Mouse (Mus musculus) limb, embryonic 13.5 days (tissue): Measurements from ENCODE around the gene Sub1. TPM values are rescaled to one million over a fixed set of nuclear protein-coding genes. Genes with fewer than 3 reads are reported as not detected.

Experiments used
- ATAC-seq: fragments of 200-750 bp; cut with Nextera tagmentation; 2 replicates; pipeline ENCODE4 v1.8.0; 2017; ENCODE audit warnings: low read depth, moderate number of reproducible peaks, moderate TSS enrichment; ENCODE audit not compliant: low FRiP score
- H3K27ac ChIP-seq: fragments of 300-500 bp; sonication (generic); 2 replicates; pipeline ENCODE4 v1.5.1; 2015; ENCODE audit warnings: inconsistent platforms, mild to moderate bottlenecking, moderate library complexity
- H3K27me3 ChIP-seq: fragments of 300-500 bp; sonication (generic); 2 replicates; pipeline ENCODE4 v1.6.1; 2015; ENCODE audit warnings: mild to moderate bottlenecking, inconsistent platforms
- H3K36me3 ChIP-seq: fragments of 300-500 bp; sonication (generic); 2 replicates; pipeline ENCODE4 v1.6.1; 2015; ENCODE audit warnings: inconsistent platforms, mild to moderate bottlenecking, moderate library complexity
- H3K4me1 ChIP-seq: fragments of 300-500 bp; sonication (generic); 2 replicates; pipeline ENCODE4 v1.6.1; 2015; ENCODE audit warnings: inconsistent platforms
- H3K4me2 ChIP-seq: fragments of 300-500 bp; sonication (generic); replicated peaks from 2 replicates; pipeline ENCODE4 v1.6.1; 2015; ENCODE audit warnings: inconsistent platforms, mild to moderate bottlenecking, moderate library complexity
- H3K4me3 ChIP-seq: fragments of 300-500 bp; sonication (generic); 2 replicates; pipeline ENCODE4 v1.5.1; 2015; ENCODE audit warnings: moderate library complexity, mild to moderate bottlenecking, inconsistent platforms
- H3K9ac ChIP-seq: fragments of 300-500 bp; sonication (generic); 2 replicates; pipeline ENCODE4 v1.6.1; 2015; ENCODE audit warnings: mild to moderate bottlenecking, inconsistent platforms
- H3K9me3 ChIP-seq: fragments of 300-500 bp; sonication (generic); 2 replicates; pipeline ENCODE4 v1.6.1; 2016; ENCODE audit warnings: inconsistent platforms
- WGBS: fragments of 180-500 bp; shearing (Covaris S2); methylation state at CpG from one replicate; pipeline ENCODE4 v1.1.7; 2015; 5-methylcytosine and 5-hydroxymethylcytosine counted together
- polyA plus RNA-seq: library from polyadenylated mRNA; unstranded; fragments of >200 nt; fragmentation: Nextera tagmentation; extraction: Ambion mirVana; gene quantifications from 2 replicates; pipeline ENCODE4 v1.2.1, GENCODE M21; 2015

Sub1 gene
- polyA plus RNA-seq, 1 experiment from 2014 or later, result 859 TPM

DNA sequence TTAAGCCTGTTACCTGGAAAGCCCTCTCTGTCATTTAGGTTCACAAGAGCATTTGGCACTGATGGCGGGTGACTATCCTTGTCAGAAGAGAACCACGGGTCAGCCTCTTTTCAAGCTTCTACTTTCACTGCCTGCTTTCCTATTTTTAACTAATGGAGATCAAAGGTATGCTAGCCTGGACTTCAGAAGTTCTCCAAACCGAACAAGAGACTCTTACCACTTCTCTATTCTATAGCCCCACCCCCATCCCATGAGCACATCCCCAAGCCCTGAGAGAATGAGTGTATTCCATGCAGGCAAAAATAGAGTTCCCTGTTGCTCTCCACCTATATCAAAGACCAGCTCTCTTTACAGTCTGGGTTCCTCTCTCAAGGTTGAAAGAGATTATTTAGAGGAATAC lies 31.0 kb upstream of the Sub1 start:
- H3K9ac ChIP-seq, result no peak overlapping the region
- H3K4me2 ChIP-seq, result no peak overlapping the region
- H3K4me3 ChIP-seq, result no peak overlapping the region
- H3K9me3 ChIP-seq, result no peaks in the 10 kb centered on the region
- ATAC-seq, result no peak
- 74% methylated on average over 3 of the region's 3 CpGs for WGBS
- no peaks in the 10 kb centered on the region for H3K27me3 ChIP-seq
- H3K36me3 ChIP-seq, result no peaks in the 10 kb centered on the region
- no peak overlapping the region for H3K27ac ChIP-seq
- H3K4me1 ChIP-seq, result peaks cover 10% of the 10 kb centered on the region

DNA sequence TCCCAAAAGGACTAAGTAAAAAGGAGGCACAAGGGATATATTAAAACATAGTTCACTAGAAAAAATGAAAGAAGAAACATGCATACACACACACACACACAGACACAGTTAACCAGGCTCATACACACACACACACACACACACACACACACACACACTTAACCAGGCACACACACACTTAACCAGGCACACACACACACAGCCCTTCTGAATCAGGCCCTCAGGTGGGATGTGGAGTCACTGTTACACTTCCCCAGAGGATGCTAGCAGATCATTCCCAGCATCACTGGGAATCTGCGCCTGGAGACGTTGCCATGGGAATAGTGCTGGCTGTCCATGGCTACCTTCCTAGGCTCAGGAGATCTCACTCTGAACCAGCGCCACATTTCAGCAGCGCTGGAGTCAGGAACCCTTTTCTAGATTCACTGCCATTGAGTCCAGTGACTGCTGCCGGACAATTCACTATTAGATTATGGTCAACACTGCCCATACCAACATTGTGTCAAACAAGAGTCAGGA lies 30.2 kb upstream of the Sub1 start:
- H3K9me3 ChIP-seq, result no peaks in the 10 kb centered on the region

DNA sequence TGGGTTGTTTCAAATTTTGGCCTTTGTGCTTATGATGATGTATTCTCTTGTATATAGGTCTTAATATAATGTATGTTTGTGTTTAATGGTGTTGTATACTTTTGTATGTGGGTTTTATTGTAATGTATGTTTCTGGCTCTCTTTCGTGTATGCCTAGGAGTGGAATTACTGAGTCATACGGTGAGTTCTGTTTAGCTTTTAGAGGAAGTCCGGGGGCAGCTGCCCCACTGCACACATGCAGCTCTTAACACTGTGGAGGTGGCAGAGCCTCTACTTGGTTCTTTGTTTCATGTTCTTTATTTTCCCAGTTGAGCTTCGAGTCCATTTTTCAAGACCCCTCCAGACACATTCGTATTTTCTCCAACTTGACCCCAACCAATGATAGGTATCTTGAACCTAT lies 29.2 kb upstream of the Sub1 start:
- no peak overlapping the region for H3K27ac ChIP-seq
- H3K27me3 ChIP-seq, result no peaks in the 10 kb centered on the region
- no peak overlapping the region for H3K9ac ChIP-seq
- no peak for ATAC-seq
- H3K36me3 ChIP-seq, result no peaks in the 10 kb centered on the region
- H3K4me1 ChIP-seq, result peaks cover 10% of the 10 kb centered on the region
- H3K9me3 ChIP-seq, result no peaks in the 10 kb centered on the region
- H3K4me3 ChIP-seq, result no peak overlapping the region
- H3K4me2 ChIP-seq, result no peak overlapping the region
- 84% methylated on average over 5 of the region's 5 CpGs for WGBS

More for the DNA sequence above, 30.2 kb upstream of the Sub1 start:
- Histone ChIP-seq H3K36me3 (no peaks in the 10 kb centered on the region), H3K9ac (no peak overlapping the region), H3K4me2 (no peak overlapping the region), H3K27ac (no peak overlapping the region), H3K27me3 (no peaks in the 10 kb centered on the region), H3K4me1 (peaks cover 10% of the 10 kb centered on the region), H3K4me3 (no peak overlapping the region)
- ATAC-seq, result no peak
- 85% methylated on average over 5 of the region's 5 CpGs for WGBS

DNA sequence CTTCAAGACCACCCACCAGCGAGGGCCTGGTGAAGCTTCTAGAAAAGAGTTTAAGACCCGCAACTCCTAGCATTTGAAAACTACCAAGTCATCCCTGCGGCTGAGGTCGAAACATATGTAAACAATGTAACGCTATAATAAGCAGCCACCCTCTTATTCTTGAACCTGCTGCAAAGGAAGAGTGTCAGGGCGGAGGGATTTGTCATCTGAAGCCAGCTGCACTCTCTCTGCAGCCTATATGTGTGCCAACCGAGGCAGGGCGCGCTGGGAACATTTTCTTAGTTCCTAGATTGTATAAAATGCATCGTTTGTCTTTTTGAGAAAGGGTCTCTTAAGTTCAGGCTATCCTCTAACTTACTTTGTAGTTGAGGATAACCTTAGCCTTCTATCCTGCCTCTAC lies 28.6 kb upstream of the Sub1 start:
- peaks cover 10% of the 10 kb centered on the region for H3K4me1 ChIP-seq
- H3K36me3 ChIP-seq, result no peaks in the 10 kb centered on the region
- 81% methylated on average over 10 of the region's 10 CpGs for WGBS
- ATAC-seq, result no peak
- H3K4me2 ChIP-seq, result no peak overlapping the region
- H3K4me3 ChIP-seq, result no peak overlapping the region
- H3K27me3 ChIP-seq, result no peaks in the 10 kb centered on the region
- no peaks in the 10 kb centered on the region for H3K9me3 ChIP-seq
- H3K9ac ChIP-seq, result no peak overlapping the region
- no peak overlapping the region for H3K27ac ChIP-seq

DNA sequence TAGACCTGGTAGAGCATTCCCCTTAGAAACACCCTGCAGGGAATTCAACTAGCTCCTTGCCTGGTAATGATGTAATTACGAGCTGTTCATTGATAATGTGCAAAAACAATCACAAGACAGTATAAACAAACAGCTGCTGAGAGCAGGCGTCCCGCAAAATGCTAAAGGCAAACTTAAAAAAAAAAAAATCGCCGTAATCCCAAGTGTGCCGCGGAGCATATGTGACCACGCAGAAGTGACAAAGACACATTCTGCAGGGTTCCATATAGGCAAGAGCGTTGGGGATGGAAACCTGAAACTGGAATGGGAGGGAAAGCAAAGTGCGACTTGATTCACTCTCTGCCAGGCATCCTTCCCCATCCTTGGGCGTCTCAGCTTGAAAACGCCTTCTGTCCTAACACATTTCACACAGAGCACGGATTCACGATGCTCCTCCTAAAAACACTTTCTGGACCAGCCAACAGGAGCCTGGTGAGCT lies 28.0 kb upstream of the Sub1 start:
- Histone ChIP-seq H3K4me2 (peak overlapping the region; percentile 31), H3K9ac (no peak overlapping the region), H3K36me3 (no peaks in the 10 kb centered on the region), H3K4me1 (peaks cover 10% of the 10 kb centered on the region), H3K27ac (no peak overlapping the region), H3K27me3 (no peaks in the 10 kb centered on the region), H3K9me3 (no peaks in the 10 kb centered on the region), H3K4me3 (no peak overlapping the region)
- ATAC-seq, result no peak
- 41% methylated on average over 14 of the region's 14 CpGs for WGBS

DNA sequence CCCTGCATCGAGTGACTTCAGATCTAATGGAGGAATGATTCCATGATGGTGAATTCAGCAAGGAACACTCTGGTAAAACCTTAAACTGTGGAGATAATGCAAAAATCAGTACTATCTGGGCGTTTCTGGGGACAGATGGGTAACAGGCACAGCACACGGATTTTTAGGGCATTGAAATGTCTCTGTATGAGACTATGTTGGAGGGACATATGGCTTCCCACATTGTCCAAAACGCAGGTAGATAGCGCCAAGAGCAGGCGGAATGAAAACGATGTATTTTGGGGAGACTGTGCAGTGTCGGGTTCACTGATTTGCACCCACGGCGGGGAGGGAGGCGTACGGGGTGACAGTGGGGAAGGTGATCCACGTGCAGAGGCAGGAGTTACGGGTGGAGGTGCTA lies 22.7 kb upstream of the Sub1 start:
- H3K4me2 ChIP-seq, result no peak overlapping the region
- peaks cover 26% of the 10 kb centered on the region for H3K4me1 ChIP-seq
- no peak for ATAC-seq
- H3K9ac ChIP-seq, result no peak overlapping the region
- H3K9me3 ChIP-seq, result no peaks in the 10 kb centered on the region
- no peak overlapping the region for H3K4me3 ChIP-seq
- no peaks in the 10 kb centered on the region for H3K36me3 ChIP-seq
- H3K27me3 ChIP-seq, result no peaks in the 10 kb centered on the region
- 92% methylated on average over 14 of the region's 14 CpGs for WGBS
- no peak overlapping the region for H3K27ac ChIP-seq

DNA sequence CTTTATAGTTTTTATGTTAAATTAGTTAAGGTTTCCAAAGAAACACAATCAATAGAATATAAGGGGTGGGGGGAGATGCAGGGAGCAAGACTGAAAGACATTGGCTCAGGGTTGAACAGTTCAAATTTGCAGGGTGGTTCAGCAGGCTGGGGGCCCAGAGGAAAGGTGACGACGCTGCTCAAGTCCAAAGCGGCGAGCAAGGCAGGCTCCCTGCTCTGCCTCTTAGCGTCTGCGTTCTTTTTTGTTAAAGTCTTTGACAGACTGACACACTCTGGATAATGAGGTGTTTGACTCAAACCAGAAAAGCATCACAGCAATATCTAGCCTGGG lies 21.6 kb upstream of the Sub1 start:
- no peaks in the 10 kb centered on the region for H3K27me3 ChIP-seq
- 35% methylated on average over 6 of the region's 6 CpGs for WGBS
- H3K4me2 ChIP-seq, result peak overlapping the region; percentile 52
- H3K27ac ChIP-seq, result peak overlapping the region; percentile 15; the same call in 1 of the 2 replicates
- peaks cover 23% of the 10 kb centered on the region for H3K4me1 ChIP-seq
- H3K9me3 ChIP-seq, result no peaks in the 10 kb centered on the region
- ATAC-seq, result peak; percentile 83
- no peak overlapping the region for H3K9ac ChIP-seq
- no peaks in the 10 kb centered on the region for H3K36me3 ChIP-seq
- H3K4me3 ChIP-seq, result no peak overlapping the region

DNA sequence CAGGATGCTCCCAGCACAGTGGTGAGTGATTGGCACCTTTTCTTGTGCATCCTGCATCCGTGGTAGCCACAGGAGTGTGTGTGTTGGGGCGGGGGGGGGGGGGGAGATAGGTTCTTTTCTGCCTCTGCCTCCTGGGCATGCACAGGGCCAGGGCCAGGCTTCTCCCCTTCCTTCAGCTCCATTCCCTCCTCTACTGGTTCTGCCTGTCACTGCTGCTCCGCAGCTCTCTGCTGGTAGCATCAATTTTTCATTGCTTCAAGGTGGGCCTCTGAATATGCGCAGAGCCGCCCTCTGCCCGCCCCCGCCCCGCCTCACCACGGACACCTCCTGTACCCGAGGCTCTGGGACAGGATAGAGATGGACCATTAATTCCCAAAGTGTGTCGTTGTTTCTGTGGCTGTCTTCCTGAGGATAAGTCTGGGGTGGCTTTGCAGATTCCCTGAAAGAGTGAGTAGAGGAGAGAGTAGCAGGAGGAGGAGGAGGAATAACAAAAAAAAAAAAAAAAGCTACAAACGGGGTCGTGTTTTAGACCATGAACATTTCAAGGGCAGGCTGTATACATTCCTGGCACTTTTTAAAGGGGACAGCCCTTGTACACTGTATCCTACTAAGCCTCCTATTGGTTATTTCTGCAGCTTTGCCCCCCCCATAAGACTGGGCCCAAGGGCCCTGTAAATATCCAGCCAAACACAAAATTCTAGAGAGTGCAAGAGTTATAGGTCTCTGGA lies 21.1 kb upstream of the Sub1 start:
- no peaks in the 10 kb centered on the region for H3K9me3 ChIP-seq
- H3K36me3 ChIP-seq, result no peaks in the 10 kb centered on the region
- peaks cover 23% of the 10 kb centered on the region for H3K4me1 ChIP-seq
- peak; percentile 93 for ATAC-seq
- 23% methylated on average over 13 of the region's 13 CpGs for whole genome bisulfite sequencing
- peak overlapping the region; percentile 3; the same call in 1 of the 2 replicates for H3K27ac ChIP-seq
- peak overlapping the region; percentile 4; the same call in 1 of the 2 replicates for H3K4me3 ChIP-seq
- no peak overlapping the region for H3K9ac ChIP-seq
- H3K27me3 ChIP-seq, result no peaks in the 10 kb centered on the region
- H3K4me2 ChIP-seq, result peak overlapping the region; percentile 52

DNA sequence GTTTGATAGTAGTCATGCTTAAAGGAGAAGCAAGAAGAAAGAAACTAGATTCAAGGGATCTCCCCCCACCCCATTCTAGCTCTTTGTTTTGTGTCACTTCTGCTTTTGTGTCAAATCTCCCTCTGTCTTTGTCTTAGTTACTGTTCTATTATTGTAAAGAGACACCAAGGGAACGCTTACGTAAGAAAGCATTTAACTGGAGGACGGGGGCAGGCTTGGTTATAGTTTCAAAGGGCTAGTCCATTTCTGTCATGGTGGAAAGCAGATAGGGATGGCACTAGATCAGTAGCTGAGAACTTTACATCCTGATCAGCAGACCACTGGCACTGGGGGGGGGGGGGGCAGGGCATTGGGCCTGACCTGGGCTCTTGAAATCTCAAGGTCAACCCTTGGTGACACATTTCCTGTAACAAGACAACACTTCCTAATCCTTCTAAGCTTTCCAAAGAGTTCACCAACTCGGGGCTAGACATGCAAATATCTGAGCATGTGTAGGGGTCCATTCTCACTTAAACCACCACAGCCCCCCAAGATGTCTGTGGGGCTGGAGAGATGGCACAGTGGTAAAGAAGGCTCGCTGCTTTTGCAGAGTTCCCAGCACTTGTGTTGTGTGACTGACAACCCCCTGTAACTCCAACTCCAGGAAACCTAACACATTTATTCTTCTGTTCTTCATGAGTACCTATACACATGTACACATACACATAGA lies 17.6 kb upstream of the Sub1 start:
- Histone ChIP-seq H3K27me3 (peaks cover 5% of the 10 kb centered on the region; the same call in 1 of the 2 replicates), H3K27ac (no peak overlapping the region), H3K4me2 (no peak overlapping the region), H3K4me1 (peaks cover 26% of the 10 kb centered on the region), H3K36me3 (no peaks in the 10 kb centered on the region), H3K9ac (no peak overlapping the region), H3K9me3 (no peaks in the 10 kb centered on the region), H3K4me3 (no peak overlapping the region)
- ATAC-seq, result no peak
- 80% methylated on average over 5 of the region's 5 CpGs for WGBS

DNA sequence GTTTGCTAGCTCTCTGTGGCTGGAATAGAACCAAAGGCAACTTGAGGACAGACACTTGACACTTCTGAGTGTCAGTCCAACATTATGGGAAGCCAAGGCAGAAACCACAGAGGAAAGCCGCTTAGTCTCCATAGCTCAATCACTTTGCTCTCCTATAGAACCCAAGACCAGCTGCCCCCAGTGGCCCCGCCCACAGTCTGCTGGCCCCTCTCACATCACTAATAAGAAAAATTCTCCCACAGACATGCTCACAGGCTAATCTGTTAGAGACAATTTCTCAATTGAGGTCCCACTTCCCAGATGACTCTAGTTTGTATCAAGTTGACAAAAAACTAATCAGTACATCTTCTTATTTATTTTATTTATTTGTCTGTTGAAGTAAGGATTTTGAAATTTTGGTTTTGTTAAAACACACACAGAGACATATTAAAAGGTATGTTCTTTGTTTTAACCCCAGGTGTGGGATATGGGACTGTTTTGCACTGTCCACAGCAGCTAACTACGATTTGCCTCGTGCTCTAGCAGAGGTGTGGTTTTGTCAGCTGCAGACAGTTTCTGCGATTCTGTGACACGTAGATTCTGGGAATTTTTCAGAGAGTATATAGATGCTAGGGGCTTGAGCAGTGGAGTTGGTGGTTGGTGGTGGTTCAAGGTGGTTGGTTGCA lies 16.9 kb upstream of the Sub1 start:
- Histone ChIP-seq H3K27ac (no peak overlapping the region), H3K4me1 (peaks cover 20% of the 10 kb centered on the region), H3K9me3 (no peaks in the 10 kb centered on the region), H3K4me3 (no peak overlapping the region), H3K27me3 (peaks cover 6% of the 10 kb centered on the region; the same call in 1 of the 2 replicates), H3K36me3 (no peaks in the 10 kb centered on the region), H3K4me2 (no peak overlapping the region), H3K9ac (no peak overlapping the region)
- ATAC-seq, result no peak
- WGBS, result 76% methylated on average over 6 of the region's 6 CpGs

DNA sequence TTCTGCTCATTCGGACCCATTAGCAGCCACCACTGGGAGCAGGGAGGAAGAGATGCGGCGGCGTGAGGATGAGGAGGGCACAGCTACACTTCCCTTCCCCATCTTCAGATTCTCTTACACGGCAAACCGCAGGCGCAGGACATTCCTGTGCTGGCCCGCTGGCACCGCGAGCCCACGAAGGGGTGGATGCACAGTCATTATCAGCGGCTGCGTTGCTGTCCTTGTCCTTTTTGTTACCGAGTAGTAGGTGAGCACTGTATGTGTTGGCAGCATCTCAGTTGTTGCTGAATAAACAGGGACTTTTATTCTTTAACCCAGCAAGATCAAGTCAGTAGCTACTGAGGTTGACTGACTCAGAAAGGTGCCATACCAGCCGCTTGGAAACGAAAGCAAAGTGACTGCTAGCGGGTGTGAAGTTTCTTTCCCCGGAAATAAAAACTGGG lies 13.8 kb upstream of the Sub1 start:
- WGBS, result 37% methylated on average over 18 of the region's 18 CpGs
- Histone ChIP-seq H3K27me3 (peaks cover 10% of the 10 kb centered on the region; the same call in 1 of the 2 replicates), H3K4me2 (peak overlapping the region; percentile 63), H3K4me3 (peak overlapping the region; percentile 33), H3K4me1 (peaks cover 9% of the 10 kb centered on the region), H3K27ac (no peak overlapping the region), H3K9me3 (no peaks in the 10 kb centered on the region), H3K36me3 (no peaks in the 10 kb centered on the region), H3K9ac (0 out of 2 replicates have a peak overlapping the region, but pooled peaks have one; percentile 25)
- no peak for ATAC-seq
